Mouse (Mus musculus): ENCODE data around the gene Rep15. TPM values are rescaled to one million over a fixed set of nuclear protein-coding genes. Genes with fewer than 3 reads are reported as not detected.

The Rep15 gene
- 0.86 and 1.5 TPM in 2 replicates for polyA plus RNA-seq (2014; fragmentation: Nextera tagmentation; extraction: Ambion mirVana)

DNA sequence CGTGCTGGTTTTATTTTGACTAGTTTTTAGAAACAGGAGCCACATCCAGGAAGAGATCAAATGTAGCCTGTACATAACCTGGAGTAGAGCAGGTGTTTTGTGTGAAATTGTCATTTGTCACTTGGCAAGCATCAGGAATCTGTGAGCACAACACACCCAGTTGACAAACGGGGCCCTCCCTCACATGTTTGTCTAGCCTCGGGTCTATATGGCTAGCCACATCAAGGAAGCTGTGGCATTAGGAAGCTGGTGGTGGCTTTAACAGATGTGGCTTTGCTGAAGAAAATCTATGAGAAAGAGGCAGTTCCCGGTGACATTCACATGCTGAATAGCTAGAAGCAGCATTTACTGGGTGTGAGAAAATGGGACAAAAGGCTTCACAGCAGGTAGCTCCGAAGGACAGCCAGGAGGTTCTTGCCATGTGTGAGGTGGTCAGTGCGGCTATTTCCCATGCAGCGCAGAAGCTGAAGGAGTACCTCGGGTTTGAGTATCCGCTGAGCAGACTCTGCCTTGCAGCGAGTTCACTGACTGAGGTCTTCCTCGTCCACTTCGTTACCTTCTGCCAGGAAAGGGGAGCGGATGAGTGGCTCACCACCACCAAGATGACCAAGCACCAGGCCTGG, at the start of gene Rep15:
Gene Rep15, plus strand, starts transcription at position 282 of the 623 bp plus-strand sequence.
- Histone ChIP-seq H3K27ac (replicated peaks; ENCODE audit: low read depth, low read length) (no peak within 1 kb of the TSS), H3K9ac (replicated peaks; ENCODE audit: low read length) (no peak within 1 kb of the TSS), H3K27me3 (ENCODE audit: control insufficient read depth, insufficient read depth, low read length) (no peaks in the 10 kb centered on the region), H3K36me3 (replicated peaks; ENCODE audit: control insufficient read depth, insufficient read depth, low read depth, low read length) (no peaks in the 10 kb centered on the region), H3K9me3 (replicated peaks; ENCODE audit: control insufficient read depth, low read length) (no peaks in the 10 kb centered on the region), H3K4me2 (ENCODE audit: low read depth, low read length) (no peak within 1 kb of the TSS), H3K4me3 (ENCODE audit: low read depth, low read length) (no peak within 1 kb of the TSS), H3K4me1 (ENCODE audit: control insufficient read depth, insufficient read depth, low read length) (no peaks in the 10 kb centered on the region)
- WGBS, result 56% methylated on average over 13 of the region's 13 CpGs
- DNase-seq (ENCODE audit: low spot score) (no peak), ATAC-seq (replicated peaks; ENCODE audit: insufficient number of reproducible peaks, low FRiP score, low TSS enrichment, low read depth) (no peak)

DNA sequence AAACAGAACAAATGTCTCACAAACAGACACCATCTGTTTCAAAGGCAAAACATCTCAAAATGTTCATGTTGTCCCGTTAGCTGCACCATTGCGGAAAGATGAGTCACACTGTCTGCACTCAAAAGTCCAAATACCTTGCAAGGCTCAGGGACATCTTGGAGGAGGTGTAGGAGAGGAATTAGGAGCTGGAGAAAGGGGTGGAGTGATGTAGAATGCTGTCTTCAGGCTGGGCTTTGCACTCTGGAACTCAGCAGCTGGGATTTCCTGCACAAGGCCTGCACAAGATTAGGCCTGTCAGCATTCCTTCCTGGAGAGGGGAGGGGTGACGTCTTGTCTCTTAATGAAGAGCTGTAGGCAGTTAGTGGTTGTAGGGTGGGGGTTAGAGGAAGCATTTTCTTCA, 47.8 kb upstream of the Rep15 start:
- H3K4me2 ChIP-seq (ENCODE audit: low read depth, low read length), result no peak overlapping the region
- no peaks in the 10 kb centered on the region for H3K27me3 ChIP-seq (ENCODE audit: control insufficient read depth, insufficient read depth, low read length)
- no peaks in the 10 kb centered on the region for H3K36me3 ChIP-seq (replicated peaks; ENCODE audit: control insufficient read depth, insufficient read depth, low read depth, low read length)
- DNase-seq (ENCODE audit: low spot score) (no peak), ATAC-seq (replicated peaks; ENCODE audit: insufficient number of reproducible peaks, low FRiP score, low TSS enrichment, low read depth) (no peak)
- H3K4me3 ChIP-seq (ENCODE audit: low read depth, low read length), result no peak overlapping the region
- H3K9me3 ChIP-seq (replicated peaks; ENCODE audit: control insufficient read depth, low read length), result no peaks in the 10 kb centered on the region
- no peaks in the 10 kb centered on the region for H3K4me1 ChIP-seq (ENCODE audit: control insufficient read depth, insufficient read depth, low read length)
- WGBS, result 62% methylated on average over 3 of the region's 3 CpGs
- H3K9ac ChIP-seq (replicated peaks; ENCODE audit: low read length), result no peak overlapping the region
- no peak overlapping the region for H3K27ac ChIP-seq (replicated peaks; ENCODE audit: low read depth, low read length)

DNA sequence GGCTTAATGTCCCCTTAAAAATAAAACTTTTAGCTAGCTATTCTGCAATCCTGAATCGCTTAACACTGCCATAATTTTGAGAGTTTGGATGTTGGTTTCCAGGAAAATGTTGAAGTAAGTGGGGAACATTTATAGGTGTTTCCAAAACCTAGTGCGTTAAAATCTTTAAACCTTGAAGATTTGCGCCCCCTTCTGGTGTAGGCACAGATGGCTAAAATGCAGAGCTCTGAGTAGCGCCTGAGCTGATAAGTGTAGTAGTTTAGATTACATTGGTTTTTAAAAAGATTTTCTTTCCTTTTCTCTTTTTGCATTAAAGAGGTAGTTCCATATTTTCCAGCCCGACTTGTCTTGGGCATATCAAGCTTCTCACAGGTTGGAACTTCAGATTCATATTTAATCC, 38.1 kb upstream of the Rep15 start:
- H3K4me2 ChIP-seq (ENCODE audit: low read depth, low read length), result no peak overlapping the region

DNA sequence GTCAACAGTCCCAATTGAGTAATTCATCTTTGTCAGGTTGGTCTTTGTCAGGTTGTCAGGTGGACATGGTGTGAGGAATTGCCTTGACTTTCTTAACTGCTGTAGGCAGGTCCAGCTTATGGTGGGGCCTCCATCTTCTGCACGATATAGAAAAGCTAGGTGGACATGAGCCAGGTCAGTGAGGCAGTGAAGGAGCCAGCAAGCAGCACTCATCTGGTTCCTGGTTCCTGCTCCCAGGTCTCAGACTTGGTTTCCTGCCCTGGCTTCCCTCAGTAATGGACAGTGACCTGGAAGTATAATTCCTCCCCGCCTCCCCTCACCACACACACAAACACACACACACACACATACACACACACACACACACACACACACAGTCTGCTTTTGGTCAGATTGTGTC, 37.0 kb upstream of the Rep15 start:
- Histone ChIP-seq H3K27ac (replicated peaks; ENCODE audit: low read depth, low read length) (no peak overlapping the region), H3K4me3 (ENCODE audit: low read depth, low read length) (no peak overlapping the region), H3K9ac (replicated peaks; ENCODE audit: low read length) (no peak overlapping the region), H3K27me3 (ENCODE audit: control insufficient read depth, insufficient read depth, low read length) (no peaks in the 10 kb centered on the region), H3K4me2 (ENCODE audit: low read depth, low read length) (no peak overlapping the region), H3K36me3 (replicated peaks; ENCODE audit: control insufficient read depth, insufficient read depth, low read depth, low read length) (no peaks in the 10 kb centered on the region), H3K9me3 (replicated peaks; ENCODE audit: control insufficient read depth, low read length) (no peaks in the 10 kb centered on the region), H3K4me1 (ENCODE audit: control insufficient read depth, insufficient read depth, low read length) (no peaks in the 10 kb centered on the region)
- WGBS, result 86% methylated on average over 2 of the region's 2 CpGs
- DNase-seq (ENCODE audit: low spot score) (no peak), ATAC-seq (replicated peaks; ENCODE audit: insufficient number of reproducible peaks, low FRiP score, low TSS enrichment, low read depth) (no peak)

More for the DNA sequence above, 38.1 kb upstream of the Rep15 start:
- no peak overlapping the region for H3K9ac ChIP-seq (replicated peaks; ENCODE audit: low read length)
- H3K9me3 ChIP-seq (replicated peaks; ENCODE audit: control insufficient read depth, low read length), result no peaks in the 10 kb centered on the region
- H3K4me1 ChIP-seq (ENCODE audit: control insufficient read depth, insufficient read depth, low read length), result no peaks in the 10 kb centered on the region
- H3K36me3 ChIP-seq (replicated peaks; ENCODE audit: control insufficient read depth, insufficient read depth, low read depth, low read length), result no peaks in the 10 kb centered on the region
- H3K27ac ChIP-seq (replicated peaks; ENCODE audit: low read depth, low read length), result no peak overlapping the region
- 47% methylated on average over 5 of the region's 5 CpGs for WGBS
- ATAC-seq (replicated peaks; ENCODE audit: insufficient number of reproducible peaks, low FRiP score, low TSS enrichment, low read depth) (no peak), DNase-seq (ENCODE audit: low spot score) (peak; percentile 81)
- H3K27me3 ChIP-seq (ENCODE audit: control insufficient read depth, insufficient read depth, low read length), result no peaks in the 10 kb centered on the region
- no peak overlapping the region for H3K4me3 ChIP-seq (ENCODE audit: low read depth, low read length)

DNA sequence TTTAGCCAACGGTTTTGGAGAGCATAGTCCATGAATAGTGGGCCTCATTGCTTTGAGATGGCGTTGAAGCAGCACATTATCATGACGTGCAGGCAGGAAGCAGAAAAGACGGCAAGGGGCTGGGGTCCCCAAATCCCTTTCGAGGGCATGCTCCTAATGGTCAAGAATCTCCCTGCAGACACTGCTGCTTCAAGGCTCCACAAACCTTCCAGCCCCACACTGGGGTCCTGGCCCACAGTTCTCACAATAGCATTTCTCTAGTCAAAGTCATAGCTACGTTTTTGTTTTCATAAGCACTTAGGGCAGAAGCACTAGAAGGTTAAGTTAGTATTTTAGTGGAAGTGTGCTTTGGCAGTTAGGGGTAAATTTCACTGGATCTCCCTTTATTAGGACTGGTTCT, 36.5 kb upstream of the Rep15 start:
- Histone ChIP-seq H3K4me1 (ENCODE audit: control insufficient read depth, insufficient read depth, low read length) (no peaks in the 10 kb centered on the region), H3K27me3 (ENCODE audit: control insufficient read depth, insufficient read depth, low read length) (no peaks in the 10 kb centered on the region), H3K4me3 (ENCODE audit: low read depth, low read length) (no peak overlapping the region)

DNA sequence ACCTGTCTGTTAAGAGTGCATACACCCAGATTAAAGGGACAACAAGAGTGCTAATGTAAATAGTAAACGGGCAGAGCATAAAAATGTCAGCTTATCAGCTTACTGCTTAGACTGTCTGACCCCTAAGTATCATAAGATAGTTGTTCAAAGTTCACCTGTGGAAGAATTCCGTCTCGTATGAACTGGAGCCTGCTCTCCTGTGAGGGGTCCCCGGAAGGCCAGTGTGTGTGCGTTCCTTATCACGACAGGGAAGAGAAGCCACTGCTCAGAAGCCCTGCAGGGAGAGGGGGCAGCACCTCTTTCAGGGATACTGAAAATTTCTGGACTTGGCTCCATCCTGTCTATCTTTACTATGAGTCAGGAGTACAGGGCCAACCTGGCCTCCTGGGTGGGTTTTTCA, 35.4 kb upstream of the Rep15 start:
- H3K36me3 ChIP-seq (replicated peaks; ENCODE audit: control insufficient read depth, insufficient read depth, low read depth, low read length), result no peaks in the 10 kb centered on the region
- no peaks in the 10 kb centered on the region for H3K4me1 ChIP-seq (ENCODE audit: control insufficient read depth, insufficient read depth, low read length)
- H3K27me3 ChIP-seq (ENCODE audit: control insufficient read depth, insufficient read depth, low read length), result no peaks in the 10 kb centered on the region
- no peak overlapping the region for H3K27ac ChIP-seq (replicated peaks; ENCODE audit: low read depth, low read length)
- H3K9me3 ChIP-seq (replicated peaks; ENCODE audit: control insufficient read depth, low read length), result no peaks in the 10 kb centered on the region
- no peak for DNase-seq (ENCODE audit: low spot score)
- no peak overlapping the region for H3K4me2 ChIP-seq (ENCODE audit: low read depth, low read length)
- 88% methylated on average over 6 of the region's 6 CpGs for WGBS
- no peak overlapping the region for H3K4me3 ChIP-seq (ENCODE audit: low read depth, low read length)
- no peak for ATAC-seq (replicated peaks; ENCODE audit: insufficient number of reproducible peaks, low FRiP score, low TSS enrichment, low read depth)
- no peak overlapping the region for H3K9ac ChIP-seq (replicated peaks; ENCODE audit: low read length)

More for the DNA sequence above, 36.5 kb upstream of the Rep15 start:
- Histone ChIP-seq H3K27ac (replicated peaks; ENCODE audit: low read depth, low read length) (no peak overlapping the region), H3K9ac (replicated peaks; ENCODE audit: low read length) (no peak overlapping the region), H3K36me3 (replicated peaks; ENCODE audit: control insufficient read depth, insufficient read depth, low read depth, low read length) (no peaks in the 10 kb centered on the region), H3K4me2 (ENCODE audit: low read depth, low read length) (no peak overlapping the region), H3K9me3 (replicated peaks; ENCODE audit: control insufficient read depth, low read length) (no peaks in the 10 kb centered on the region)
- DNase-seq (ENCODE audit: low spot score), result no peak
- ATAC-seq (replicated peaks; ENCODE audit: insufficient number of reproducible peaks, low FRiP score, low TSS enrichment, low read depth), result no peak
- 79% methylated on average over 6 of the region's 6 CpGs for WGBS

DNA sequence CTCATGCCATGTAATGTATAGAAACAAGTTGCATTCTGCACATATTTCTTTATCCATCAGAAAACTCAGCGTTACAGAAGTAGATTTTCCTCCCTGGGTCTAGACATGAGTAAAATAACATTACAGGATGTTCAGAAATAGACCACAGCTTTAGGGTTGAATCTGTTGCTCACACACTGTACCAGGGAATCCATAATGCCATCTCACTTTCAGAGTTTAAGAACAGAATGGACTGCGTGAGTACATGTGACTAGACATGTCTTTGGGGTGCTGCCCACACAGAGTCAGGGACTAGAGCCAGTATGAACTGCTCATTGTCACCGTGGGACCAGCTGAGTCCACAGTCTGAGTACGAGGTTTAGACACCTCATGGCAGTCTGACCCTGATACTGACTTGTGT, 33.7 kb upstream of the Rep15 start:
- ATAC-seq (replicated peaks; ENCODE audit: insufficient number of reproducible peaks, low FRiP score, low TSS enrichment, low read depth), result no peak
- H3K4me1 ChIP-seq (ENCODE audit: control insufficient read depth, insufficient read depth, low read length), result no peaks in the 10 kb centered on the region
- H3K27ac ChIP-seq (replicated peaks; ENCODE audit: low read depth, low read length), result no peak overlapping the region
- no peaks in the 10 kb centered on the region for H3K9me3 ChIP-seq (replicated peaks; ENCODE audit: control insufficient read depth, low read length)
- no peak overlapping the region for H3K9ac ChIP-seq (replicated peaks; ENCODE audit: low read length)
- 88% methylated on average over 4 of the region's 4 CpGs for whole genome bisulfite sequencing
- H3K4me2 ChIP-seq (ENCODE audit: low read depth, low read length), result no peak overlapping the region
- no peak overlapping the region for H3K4me3 ChIP-seq (ENCODE audit: low read depth, low read length)
- no peak for DNase-seq (ENCODE audit: low spot score)
- H3K27me3 ChIP-seq (ENCODE audit: control insufficient read depth, insufficient read depth, low read length), result no peaks in the 10 kb centered on the region
- H3K36me3 ChIP-seq (replicated peaks; ENCODE audit: control insufficient read depth, insufficient read depth, low read depth, low read length), result no peaks in the 10 kb centered on the region

DNA sequence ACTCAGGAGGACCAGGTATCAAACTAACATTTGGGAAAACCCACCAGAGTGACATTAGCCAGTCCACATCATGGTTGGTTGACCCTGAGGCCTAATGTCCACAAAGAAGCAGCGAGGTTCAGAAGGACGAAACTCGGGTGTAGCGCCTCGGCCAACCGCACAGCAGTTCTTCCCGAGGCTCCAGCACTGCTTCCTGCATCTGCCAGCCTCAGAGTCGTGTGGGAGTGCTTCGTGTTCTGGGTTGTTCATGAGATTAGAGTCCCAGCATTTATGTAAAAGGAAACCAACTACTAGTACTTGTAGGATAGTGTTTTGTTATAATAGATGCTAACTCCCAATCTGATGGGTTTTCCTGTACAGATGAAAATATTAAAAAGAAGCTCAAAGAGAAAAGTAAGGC, 33.1 kb upstream of the Rep15 start:
- Histone ChIP-seq H3K27ac (replicated peaks; ENCODE audit: low read depth, low read length) (no peak overlapping the region), H3K27me3 (ENCODE audit: control insufficient read depth, insufficient read depth, low read length) (no peaks in the 10 kb centered on the region), H3K4me3 (ENCODE audit: low read depth, low read length) (no peak overlapping the region), H3K4me1 (ENCODE audit: control insufficient read depth, insufficient read depth, low read length) (no peaks in the 10 kb centered on the region), H3K9ac (replicated peaks; ENCODE audit: low read length) (no peak overlapping the region), H3K9me3 (replicated peaks; ENCODE audit: control insufficient read depth, low read length) (no peaks in the 10 kb centered on the region), H3K4me2 (ENCODE audit: low read depth, low read length) (no peak overlapping the region), H3K36me3 (replicated peaks; ENCODE audit: control insufficient read depth, insufficient read depth, low read depth, low read length) (no peaks in the 10 kb centered on the region)
- ATAC-seq (replicated peaks; ENCODE audit: insufficient number of reproducible peaks, low FRiP score, low TSS enrichment, low read depth) (no peak), DNase-seq (ENCODE audit: low spot score) (no peak)
- WGBS, result 89% methylated on average over 9 of the region's 9 CpGs

Data from embryonic facial prominence, embryonic 11.5 days (tissue).